Mouse (Mus musculus): ENCODE data around the gene Dtnb.

The Dtnb gene

DNA sequence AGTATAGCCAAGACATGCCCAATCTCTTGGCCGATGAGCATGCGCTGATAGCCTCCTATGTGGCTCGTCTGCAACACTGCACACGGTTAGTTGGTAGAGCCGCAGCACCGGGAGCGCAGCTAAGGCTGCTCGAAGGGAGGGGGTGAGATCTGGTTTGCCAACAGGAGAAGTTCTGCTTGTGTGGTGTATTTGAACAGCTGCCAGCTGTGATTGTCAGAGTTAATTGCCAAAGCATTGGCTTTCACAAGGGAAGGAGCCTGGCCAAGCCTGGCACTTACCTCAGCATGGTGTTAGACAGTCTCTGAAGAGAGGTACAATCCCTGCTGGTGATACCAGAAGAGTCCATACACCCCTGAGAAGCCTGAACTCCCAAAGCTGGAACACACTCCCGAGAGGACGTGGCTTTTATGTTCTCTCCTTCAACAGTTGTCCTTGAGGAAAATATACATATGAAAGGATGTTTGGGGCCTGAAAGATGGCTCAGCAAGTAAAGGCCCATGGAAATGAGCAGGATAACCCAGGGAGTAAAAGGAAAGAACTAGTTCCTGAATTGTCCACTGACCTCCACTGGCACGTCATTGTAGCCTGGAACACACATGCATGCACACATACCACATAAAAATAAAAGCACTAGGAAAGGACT, 160.6 kb downstream of the Dtnb start:
- in situ Hi-C loops (cut with MboI), result no loop called here

- in situ Hi-C loops (cut with MboI), result no loop called here
Observed at GRCm38 (mm10) chr12:3733328-3733727, 161.1 kb downstream of the Dtnb start.

- in situ Hi-C loops (cut with MboI), result no loop called here
Observed at GRCm38 (mm10) chr12:3737009-3737408, 164.8 kb downstream of the Dtnb start.

- in situ Hi-C loops (cut with MboI), result no loop called here
Observed at GRCm38 (mm10) chr12:3738741-3739529, 166.8 kb downstream of the Dtnb start.

DNA sequence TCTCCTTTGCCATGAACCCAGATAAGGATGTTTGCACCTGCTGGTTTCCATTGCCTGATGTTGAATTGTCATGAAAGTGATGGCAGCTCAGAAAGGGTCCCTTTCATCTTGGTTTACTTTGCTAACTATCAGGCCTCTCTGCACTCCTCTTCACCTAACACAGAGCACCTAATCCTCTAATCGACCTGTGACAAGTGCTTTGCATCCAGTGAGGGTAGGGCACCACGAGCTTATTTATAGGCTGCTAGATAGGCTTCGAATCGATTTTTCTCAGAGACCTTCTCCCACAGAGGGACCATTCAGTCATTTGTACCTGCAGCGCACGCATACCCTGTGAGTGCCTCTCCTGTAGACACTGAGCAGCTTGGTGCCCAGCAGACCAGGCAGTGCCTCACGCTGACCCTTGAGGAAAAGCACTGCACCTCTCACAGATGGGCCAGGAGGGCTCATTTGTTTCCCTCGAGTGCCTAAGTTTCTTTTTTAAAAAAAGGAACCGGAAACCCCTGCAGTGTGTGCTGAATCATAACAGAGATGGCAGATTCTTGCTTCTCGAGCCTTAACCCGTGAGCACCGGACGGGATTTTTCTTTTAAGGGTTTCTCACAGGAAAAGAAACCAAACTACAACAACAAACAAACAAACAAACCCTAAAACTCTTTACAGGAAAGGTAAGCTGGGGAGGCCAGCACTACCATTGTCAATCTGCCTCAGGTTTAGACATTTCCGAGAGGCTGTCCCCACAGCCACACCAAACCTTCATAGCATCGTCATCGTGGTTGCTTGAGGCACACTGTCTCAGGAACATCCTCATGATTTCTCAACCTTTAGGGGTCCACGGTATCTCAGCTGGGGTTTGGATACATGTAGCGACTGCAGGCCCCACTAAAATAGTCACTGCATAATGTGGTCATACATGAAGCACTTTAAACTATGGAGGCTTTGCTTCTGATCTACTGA, 167.8 kb downstream of the Dtnb start:
- in situ Hi-C loops (cut with MboI), result no loop called here

DNA sequence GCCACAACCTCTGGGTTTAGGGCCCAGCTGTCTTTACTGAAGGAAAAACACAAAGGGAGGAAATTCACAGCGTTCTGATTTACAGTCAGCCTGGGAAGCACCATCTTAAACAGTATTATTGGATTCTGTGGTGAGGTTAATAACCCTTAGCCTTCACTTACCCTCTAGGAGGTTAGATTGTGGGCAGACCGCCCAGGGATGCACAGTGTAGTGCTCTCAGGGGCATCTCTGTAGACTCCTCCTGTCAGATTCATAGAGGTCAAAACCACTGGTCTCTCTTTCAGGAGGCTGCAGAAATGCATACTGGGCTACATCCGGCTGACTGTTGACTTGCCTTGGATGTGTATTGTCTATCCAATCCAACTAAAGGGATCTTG, 168.5 kb downstream of the Dtnb start:
- in situ Hi-C loops (cut with MboI), result no loop called here

GRCm38 (mm10) chr12:3745432-3746105, 173.4 kb downstream of the Dtnb start:
- in situ Hi-C loops (cut with MboI), result no loop called here

- in situ Hi-C loops (cut with MboI), result no loop called here
Observed at GRCm38 (mm10) chr12:3746369-3746768, 174.2 kb downstream of the Dtnb start.

DNA sequence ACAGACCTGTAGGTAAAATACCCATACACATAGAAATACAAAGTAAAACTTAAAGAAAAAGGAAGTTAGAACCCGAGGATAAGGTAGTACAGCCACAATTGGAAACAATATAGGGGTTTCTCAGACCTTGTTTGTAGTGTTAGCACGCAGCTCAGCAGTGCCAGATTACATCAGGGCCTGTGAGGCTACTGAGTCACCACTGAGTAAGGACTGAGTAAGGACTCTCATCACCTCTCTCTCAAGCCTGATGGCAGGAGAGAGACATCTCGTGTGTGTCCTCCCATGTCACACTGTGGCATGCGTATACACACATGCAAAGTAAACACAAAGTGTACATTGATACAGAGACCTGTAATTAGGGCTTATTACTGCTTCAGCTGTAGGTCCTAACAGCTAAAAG, 175.4 kb downstream of the Dtnb start:
- in situ Hi-C loops (cut with MboI), result no loop called here

DNA sequence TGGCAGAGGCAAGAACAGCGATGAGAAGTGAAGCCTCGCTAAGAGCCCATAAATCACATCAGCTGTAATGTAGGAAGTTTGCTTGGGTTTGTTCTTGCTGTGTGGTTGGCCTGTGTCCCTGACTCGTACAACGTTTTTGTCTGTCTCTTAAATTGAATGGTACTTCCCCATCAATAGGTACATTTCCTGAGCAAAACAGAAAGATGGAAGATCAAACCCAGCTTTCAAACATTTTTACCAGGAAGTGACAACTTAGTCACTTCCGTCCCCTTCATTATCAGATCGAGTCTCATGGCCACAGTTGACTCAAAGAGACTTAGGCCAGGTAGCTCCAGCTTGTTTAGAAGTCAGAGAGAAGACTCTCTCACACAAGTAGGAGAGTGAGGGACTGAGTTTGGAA, 183.3 kb downstream of the Dtnb start:
- in situ Hi-C loops (cut with MboI), result no loop called here

DNA sequence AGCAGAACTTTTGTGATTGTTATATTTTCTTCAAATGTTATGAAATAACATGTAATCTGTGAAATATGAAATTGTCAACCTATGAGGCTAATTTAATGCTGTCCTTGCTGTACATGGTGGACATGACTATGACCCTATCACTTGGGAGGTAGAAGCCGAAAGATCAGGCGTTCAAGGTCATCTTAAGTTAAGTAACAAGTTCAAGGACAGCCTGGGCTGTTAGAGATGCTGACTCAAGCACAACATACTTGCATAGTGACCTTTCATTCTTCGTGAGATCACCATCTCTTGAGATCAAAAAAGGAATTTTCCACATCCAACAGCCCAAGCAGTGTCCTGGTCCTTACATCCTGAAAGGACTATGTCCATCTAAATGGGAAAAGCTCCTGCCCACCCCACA, 184.0 kb downstream of the Dtnb start:
- in situ Hi-C loops (cut with MboI), result no loop called here

GRCm38 (mm10) chr12:3758127-3758526, 185.9 kb downstream of the Dtnb start:
- in situ Hi-C loops (cut with MboI), result no loop called here

GRCm38 (mm10) chr12:3759419-3759818, 187.2 kb downstream of the Dtnb start:
- in situ Hi-C loops (cut with MboI), result no loop called here

DNA sequence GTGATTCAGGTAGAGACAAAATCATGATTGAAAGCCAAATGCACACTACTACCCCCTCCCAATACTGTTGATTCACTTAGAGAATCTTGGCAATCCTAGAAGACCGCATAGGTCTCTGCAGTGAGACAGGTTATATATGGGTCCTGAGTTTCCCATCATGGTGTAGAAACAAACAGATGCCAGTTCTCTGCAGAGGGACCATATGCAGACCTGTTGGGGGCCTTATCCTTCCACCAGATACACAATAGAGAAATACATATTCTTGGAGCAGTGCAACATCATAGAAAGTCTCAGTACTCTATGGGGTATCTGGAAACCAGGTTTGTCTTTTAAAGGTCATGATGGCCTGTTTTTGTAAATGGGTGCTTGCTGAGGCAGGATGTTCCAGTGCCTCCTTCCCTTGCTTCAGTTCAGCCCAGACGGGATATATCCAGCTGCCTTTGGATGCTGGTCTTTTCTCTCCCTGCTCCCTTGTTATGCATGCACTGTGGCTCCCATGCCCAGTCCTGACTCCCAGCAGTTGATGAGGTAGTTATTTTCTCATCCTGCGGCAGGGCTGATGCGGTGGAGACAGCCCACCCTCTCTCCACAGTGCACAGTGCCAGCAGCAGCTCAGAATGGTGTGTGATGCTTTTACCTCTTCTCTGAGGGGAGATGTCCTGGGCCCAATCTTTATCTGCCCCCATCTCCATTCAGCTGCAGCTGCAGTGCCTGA, 188.9 kb downstream of the Dtnb start:
- in situ Hi-C loops (cut with MboI), result no loop called here

- in situ Hi-C loops (cut with MboI), result no loop called here
Observed at GRCm38 (mm10) chr12:3761591-3762295, 189.6 kb downstream of the Dtnb start.

GRCm38 (mm10) chr12:3764191-3764804, 192.1 kb downstream of the Dtnb start:
- in situ Hi-C loops (cut with MboI), result no loop called here

DNA sequence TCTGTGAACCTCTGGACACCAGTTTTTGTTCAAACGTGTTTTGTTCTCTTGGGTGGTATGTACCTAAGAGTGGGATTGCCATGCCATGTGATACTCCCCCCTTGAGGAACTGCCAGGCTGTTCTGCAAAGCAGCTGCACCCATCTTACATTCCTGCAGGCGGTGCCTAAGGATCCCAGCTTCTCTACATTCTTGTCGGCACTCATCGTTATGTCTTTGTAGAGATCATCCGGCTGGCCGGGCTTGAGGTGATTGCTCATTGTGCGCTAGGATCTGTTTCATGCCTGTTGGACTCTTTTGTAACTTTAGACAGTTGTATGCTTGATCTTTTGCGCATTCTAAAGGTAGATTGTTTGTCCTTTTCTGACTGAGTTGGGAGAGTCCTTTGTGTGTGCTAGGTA, 195.2 kb downstream of the Dtnb start:
- in situ Hi-C loops (cut with MboI), result no loop called here

GRCm38 (mm10) chr12:3768391-3768790, 196.2 kb downstream of the Dtnb start:
- in situ Hi-C loops (cut with MboI), result no loop called here

- in situ Hi-C loops (cut with MboI), result no loop called here
Observed at GRCm38 (mm10) chr12:3770546-3770945, 198.4 kb downstream of the Dtnb start.

DNA sequence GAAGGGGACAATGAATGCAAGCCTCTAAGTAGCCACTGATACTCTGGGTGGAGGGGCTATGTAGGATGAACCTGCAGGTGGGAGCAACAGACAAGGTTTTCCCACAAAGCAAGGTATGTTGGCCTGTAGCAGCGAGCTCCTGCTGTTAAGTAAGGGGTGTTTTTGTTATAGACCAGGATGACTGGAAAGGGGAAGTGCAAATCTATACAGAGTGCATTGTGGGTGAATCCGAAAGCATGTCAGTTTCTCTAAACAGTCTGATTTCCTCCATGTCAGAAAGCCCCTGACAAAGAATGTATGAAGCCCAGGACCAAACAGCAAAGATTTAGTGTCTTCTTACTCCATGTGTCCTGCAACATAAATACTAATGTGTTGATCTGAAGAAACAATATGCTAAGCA, 198.9 kb downstream of the Dtnb start:
- in situ Hi-C loops (cut with MboI), result no loop called here

Data from mature B cell (primary cell).